Mouse (Mus musculus): ENCODE results near the gene Ptges.

- TF ChIP-seq CTCF (IDR thresholded peaks at IDR 0.05; ENCODE audit: low read depth) (no peak), EP300 (IDR thresholded peaks at IDR 0.05; ENCODE audit: low read depth) (no peak)
Observed at GRCm38 (mm10) chr2:30899397-30900069, 30.1 kb downstream of the Ptges start.

Measured in heart, postnatal 0 days (tissue).